In the genomic region with DNA sequence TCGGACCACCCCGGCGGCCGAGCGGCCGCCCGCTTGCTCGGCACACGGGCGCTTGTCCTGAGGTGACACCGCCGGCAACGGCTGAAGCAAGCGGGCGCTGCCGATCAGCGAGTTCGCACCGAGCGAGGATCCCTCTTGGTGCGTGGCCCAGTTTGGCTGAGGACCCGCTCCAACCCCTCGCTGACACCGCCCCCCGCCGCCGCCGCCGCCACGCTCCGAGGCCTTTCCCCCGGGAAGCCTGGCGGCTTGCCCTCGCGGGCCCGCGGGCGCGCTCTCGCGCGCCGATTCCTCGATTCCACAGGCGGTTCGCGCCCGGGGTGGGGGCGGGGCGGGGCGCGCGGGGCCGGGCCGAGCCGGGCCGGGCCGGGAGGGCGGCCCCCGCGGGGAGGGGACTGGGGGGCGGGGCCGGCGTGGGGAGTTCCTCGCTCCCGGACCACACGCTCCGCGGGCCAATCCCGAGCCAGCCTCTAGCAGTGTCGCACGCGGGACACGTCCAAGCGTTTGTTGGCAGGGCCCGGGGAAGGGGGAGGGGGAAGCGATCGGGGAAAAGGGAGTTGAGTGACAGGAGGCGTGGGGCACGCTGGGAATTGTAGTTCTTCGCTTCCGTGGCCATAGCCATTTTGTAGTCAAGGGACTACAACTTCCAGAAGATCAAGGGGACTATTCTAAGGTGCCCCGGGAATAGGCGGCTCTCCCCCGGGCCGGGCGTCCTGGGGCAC, we compare ENCODE assay signal across 7 mouse cellular contexts. TPM values are rescaled to one million over a fixed set of nuclear protein-coding genes. Genes with fewer than 3 reads are reported as not detected.
DNase-seq lines count a peak whose midpoint lies in the region; ATAC-seq and TF ChIP-seq lines count a peak whose summit lies in the region.

No protein-coding gene starts in this region.

- TF ChIP-seq CTCF in intestine, postnatal 0 days (IDR thresholded peaks at IDR 0.05; ENCODE audit: low read depth), result no peak
- no peak for TF ChIP-seq CTCF in small intestine, adult 2 months (IDR thresholded peaks at IDR 0.05; ENCODE audit: extremely low read depth, insufficient read length, insufficient replicate concordance, low read depth, low read length)

- intact Hi-C loops in left cerebral cortex, postnatal 4 days (cut with DNase I), result loop anchor here (10.0 kb wide), 1 partner anchor 496 kb away; no protein-coding TSS in a partner anchor

- H3K9me3 ChIP-seq in embryonic facial prominence, embryonic 10.5 days, result no peaks in the 10 kb centered on the region
- H3K9me3 ChIP-seq in intestine, postnatal 0 days (ENCODE audit: control insufficient read depth), result no peaks in the 10 kb centered on the region
- no peaks in the 10 kb centered on the region for H3K9me3 ChIP-seq in midbrain, embryonic 12.5 days

- peak; percentile 100 for DNase-seq in adrenal gland, postnatal 10 days
- DNase-seq in embryonic facial prominence, embryonic 10.5 days (ENCODE audit: low spot score), result peak; percentile 99
- peak; percentile 90 for DNase-seq in gonadal fat pad, adult 2 months (ENCODE audit: low read depth)
- peak; percentile 100 for DNase-seq in left cerebral cortex, postnatal 4 days

- peak overlapping the region; percentile 82 for H3K4me3 ChIP-seq in embryonic facial prominence, embryonic 10.5 days
- H3K4me3 ChIP-seq in intestine, postnatal 0 days (ENCODE audit: low read depth, low read length), result peak overlapping the region; percentile 71
- H3K4me3 ChIP-seq in midbrain, embryonic 12.5 days, result peak overlapping the region; percentile 73
- peak overlapping the region; percentile 95 for H3K4me3 ChIP-seq in small intestine, adult 2 months (ENCODE audit: low read depth, low read length)

- H3K4me2 ChIP-seq in intestine, postnatal 0 days (replicated peaks; ENCODE audit: low read depth), result peak overlapping the region; percentile 97
- peak overlapping the region; percentile 97 for H3K4me2 ChIP-seq in midbrain, embryonic 12.5 days (replicated peaks)

- ATAC-seq in intestine, postnatal 0 days, result peak; percentile 94
- peak; percentile 96 for ATAC-seq in midbrain, embryonic 12.5 days (ENCODE audit: low FRiP score, low read depth)

- H3K27me3 ChIP-seq in embryonic facial prominence, embryonic 10.5 days (replicated peaks; ENCODE audit: low read depth, poor library complexity, severe bottlenecking), result 0 out of 2 replicates have a peak, but pooled peaks cover 5% of the 10 kb centered on the region
- H3K27me3 ChIP-seq in intestine, postnatal 0 days (replicated peaks; ENCODE audit: control insufficient read depth, insufficient read depth, low read length), result no peaks in the 10 kb centered on the region
- H3K27me3 ChIP-seq in midbrain, embryonic 12.5 days, result no peaks in the 10 kb centered on the region
- H3K27me3 ChIP-seq in small intestine, adult 2 months (ENCODE audit: control insufficient read depth, insufficient read depth, low read length), result no peaks in the 10 kb centered on the region

- under 1% methylated on average over 86 of the region's 87 CpGs for WGBS in embryonic facial prominence, embryonic 10.5 days
- WGBS in intestine, postnatal 0 days, result under 1% methylated on average over 69 of the region's 87 CpGs
- 0% methylated on average over 45 of the region's 87 CpGs for WGBS in midbrain, embryonic 12.5 days
- WGBS in small intestine, adult 2 months, result under 1% methylated on average over 80 of the region's 87 CpGs

- H3K9ac ChIP-seq in intestine, postnatal 0 days (ENCODE audit: low read depth, low read length), result peak overlapping the region; percentile 92
- H3K9ac ChIP-seq in midbrain, embryonic 12.5 days (replicated peaks), result peak overlapping the region; percentile 87

- peak; percentile 57; the same call in 1 of the 2 replicates for TF ChIP-seq POLR2A in small intestine, adult 2 months (IDR thresholded peaks at IDR 0.05; ENCODE audit: low read depth, low read length)

- peak overlapping the region; percentile 100 for H3K27ac ChIP-seq in embryonic facial prominence, embryonic 10.5 days (replicated peaks)
- H3K27ac ChIP-seq in intestine, postnatal 0 days (ENCODE audit: low read depth, low read length), result peak overlapping the region; percentile 96
- peak overlapping the region; percentile 94 for H3K27ac ChIP-seq in midbrain, embryonic 12.5 days (replicated peaks)
- peak overlapping the region; percentile 99 for H3K27ac ChIP-seq in small intestine, adult 2 months (ENCODE audit: insufficient read depth, low read depth, low read length)

- H3K4me1 ChIP-seq in embryonic facial prominence, embryonic 10.5 days, result peaks cover 36% of the 10 kb centered on the region
- no peaks in the 10 kb centered on the region; the same call in 1 of the 2 replicates for H3K4me1 ChIP-seq in intestine, postnatal 0 days (replicated peaks; ENCODE audit: control insufficient read depth, insufficient read depth, low read length)
- peaks cover 27% of the 10 kb centered on the region for H3K4me1 ChIP-seq in midbrain, embryonic 12.5 days
- peaks cover 6% of the 10 kb centered on the region; the same call in 1 of the 2 replicates for H3K4me1 ChIP-seq in small intestine, adult 2 months (ENCODE audit: control insufficient read depth, insufficient read depth, insufficient read length, low read length)

- no peaks in the 10 kb centered on the region for H3K36me3 ChIP-seq in embryonic facial prominence, embryonic 10.5 days (replicated peaks)
- H3K36me3 ChIP-seq in intestine, postnatal 0 days (ENCODE audit: control insufficient read depth, insufficient read depth), result no peaks in the 10 kb centered on the region
- H3K36me3 ChIP-seq in midbrain, embryonic 12.5 days, result no peaks in the 10 kb centered on the region
- no peaks in the 10 kb centered on the region for H3K36me3 ChIP-seq in small intestine, adult 2 months (ENCODE audit: control insufficient read depth, insufficient read depth, low read length)

RNA-seq across cellular contexts. Expression of gene Jarid2, which starts 1.0 kb away (rescaled TPM):
- 10 to 100 TPM; 45.0 to 60.1 TPM for total RNA-seq in adrenal gland, postnatal 10 days (2021)
- 54.9 and 59.4 TPM in 2 replicates for polyA plus RNA-seq in embryonic facial prominence, embryonic 10.5 days (2016; fragmentation: Nextera tagmentation; extraction: Ambion mirVana)
- polyA plus RNA-seq in gonadal fat pad, adult 2 months (2012; rRNA removed), result 10.2 and 13.6 TPM in 2 replicates
- 6.6 and 6.8 TPM in 2 replicates for polyA plus RNA-seq in intestine, postnatal 0 days (2015; fragmentation: Nextera tagmentation; extraction: Ambion mirVana)
- 10 to 100 TPM; 46.3 to 46.9 TPM for total RNA-seq in left cerebral cortex, postnatal 4 days (2021)
- polyA plus RNA-seq in midbrain, embryonic 12.5 days (2016; fragmentation: Nextera tagmentation; extraction: Ambion mirVana), result 73.7 and 75.5 TPM in 2 replicates
- polyA plus RNA-seq in small intestine, adult 2 months (2012; rRNA removed), result 4.3 and 9.5 TPM in 2 replicates

Comparison
In these comparisons a context has a peak if more than half of its experiments do, and no peak if none do; other contexts are left out.
1. Peak in every context shown above with its lines: DNase-seq, ATAC-seq, H3K4me3 ChIP-seq and H3K27ac ChIP-seq.